Mouse (Mus musculus): ENCODE results near the gene Qdpr. TPM values are rescaled to one million over a fixed set of nuclear protein-coding genes. Genes with fewer than 3 reads are reported as not detected.

The Qdpr gene
- 93.3 TPM for polyA plus RNA-seq (2014; fragmentation: Illumina TruSeq; extraction: RNeasy Lipid Tissue Mini Kit (QIAGEN cat#74804))

DNA sequence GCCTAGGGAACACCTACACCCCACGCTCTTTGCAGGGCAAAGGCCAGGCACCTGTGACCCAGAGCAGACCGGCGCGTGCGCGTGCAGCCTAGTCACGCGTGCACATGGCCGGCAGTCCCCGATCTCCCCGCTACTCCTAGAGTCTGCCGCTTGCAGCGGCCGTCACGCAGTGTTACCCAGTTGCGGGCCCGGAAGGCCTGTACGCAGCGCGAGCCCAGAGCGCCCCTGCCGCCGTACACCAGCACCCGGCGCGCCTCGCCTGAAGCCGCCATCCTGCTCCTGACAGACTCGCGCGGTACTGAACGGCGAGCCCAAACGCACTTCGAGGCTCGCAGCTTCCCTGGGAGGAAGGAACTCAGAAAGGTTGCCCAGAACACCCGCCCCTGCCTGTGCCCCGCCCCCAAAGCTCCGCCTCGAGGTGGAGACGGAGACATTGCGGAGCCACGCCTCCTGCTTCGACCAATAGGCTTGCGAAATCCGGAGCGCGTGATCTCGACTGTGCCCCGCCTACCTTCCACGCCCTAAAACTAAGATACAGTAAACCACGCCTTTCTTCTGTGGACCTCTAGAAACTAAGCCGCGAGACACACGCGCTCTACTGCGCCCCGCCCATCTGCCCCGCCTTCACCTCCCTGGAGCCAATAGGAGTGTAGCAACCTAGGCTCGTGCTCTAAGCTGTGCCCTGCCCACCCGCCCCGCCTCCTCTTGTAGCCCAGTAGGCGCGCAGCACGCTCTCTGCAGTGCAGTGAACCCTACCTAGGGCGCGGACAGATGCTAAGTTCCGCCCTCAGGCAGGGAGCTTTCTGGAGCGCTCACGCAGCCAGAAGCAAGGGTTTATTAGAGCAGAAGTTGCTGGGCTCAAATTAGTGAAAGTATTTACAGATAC is at the start of gene Qdpr:
Gene Qdpr (minus strand): TSS at position 406 of the 886 bp plus-strand sequence.

DNA sequence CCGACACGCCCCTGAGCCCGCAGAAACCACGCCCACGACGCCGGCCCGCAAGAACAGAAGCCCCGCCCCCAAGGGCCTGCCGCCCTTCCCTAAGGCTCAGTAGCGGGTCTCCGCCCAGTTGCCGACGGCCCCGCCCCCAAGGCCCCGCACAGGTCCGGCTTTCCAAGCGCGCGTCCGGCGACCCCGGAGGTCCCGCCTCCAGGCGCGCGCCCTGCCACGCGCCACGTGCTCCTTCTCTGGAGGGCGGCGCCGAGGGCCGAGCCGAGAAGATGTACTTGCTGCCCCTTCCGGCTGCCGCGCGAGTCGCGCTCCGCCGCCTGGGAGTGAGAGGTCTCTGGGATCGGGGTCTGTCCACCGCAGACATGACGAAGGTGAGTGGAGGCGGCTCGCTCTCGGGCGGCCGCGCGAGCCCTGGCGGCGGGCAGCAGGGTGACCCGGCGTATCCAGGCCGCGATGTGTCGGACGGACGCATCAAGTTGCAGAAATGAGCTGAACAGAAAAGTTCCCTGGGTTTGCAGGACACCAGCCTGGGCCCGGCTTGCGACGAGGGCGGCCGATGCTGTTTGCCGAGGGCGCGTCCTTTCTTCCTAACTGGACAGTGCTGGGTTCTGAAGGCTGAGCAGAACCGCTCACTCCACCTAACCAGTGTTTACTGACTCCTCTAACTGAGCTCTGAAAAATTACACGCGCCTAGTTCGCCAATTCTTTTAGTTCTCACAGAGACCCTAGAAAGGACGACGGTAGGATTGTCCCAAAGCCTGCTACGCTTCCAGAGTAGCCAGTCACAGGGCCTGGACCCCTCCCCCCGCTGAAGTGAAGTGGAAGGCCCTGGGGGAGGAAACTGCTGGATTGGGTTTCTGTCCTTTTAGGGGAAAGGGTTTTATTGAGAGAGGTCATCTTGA is 43.4 kb upstream of the Qdpr start, which contains the start of gene Lap3:
Gene Lap3 (plus strand): TSS at position 184 of the 902 bp plus-strand sequence.

DNA sequence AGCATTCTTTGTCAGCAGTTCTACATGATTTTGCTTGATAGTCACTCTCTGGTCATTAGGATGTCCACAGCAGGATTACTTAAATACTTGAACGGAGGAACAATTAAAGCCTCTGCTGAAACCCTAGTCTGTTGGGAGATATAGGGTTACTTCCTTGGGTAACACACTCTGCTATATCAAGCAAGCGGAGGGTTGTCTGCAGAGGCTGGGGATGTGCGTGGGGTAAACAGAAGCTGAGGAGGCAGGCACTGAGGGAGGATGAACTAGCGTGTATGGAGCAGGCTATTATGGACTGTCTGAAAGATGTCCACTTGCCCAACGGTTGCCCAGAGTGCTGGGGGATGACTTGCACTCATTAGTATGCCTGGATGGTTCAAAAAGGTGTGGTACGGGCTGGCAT is 3.4 kb upstream of the Qdpr start, which contains the start of gene Clrn2:
Gene Clrn2 (plus strand): TSS at position 301 of the 400 bp plus-strand sequence.

Other genes starting within 250 kb of the Qdpr start
- not detected for gene Clrn2, start 3.5 kb upstream of the Qdpr start, polyA plus RNA-seq (2014; fragmentation: Illumina TruSeq; extraction: RNeasy Lipid Tissue Mini Kit (QIAGEN cat#74804))
- 111 TPM for gene Lap3, start 43.1 kb upstream of the Qdpr start, polyA plus RNA-seq (2014; fragmentation: Illumina TruSeq; extraction: RNeasy Lipid Tissue Mini Kit (QIAGEN cat#74804))
- 87.6 TPM for gene Med28, start 70.0 kb upstream of the Qdpr start, polyA plus RNA-seq (2014; fragmentation: Illumina TruSeq; extraction: RNeasy Lipid Tissue Mini Kit (QIAGEN cat#74804))
- 0.40 TPM for gene Fam184b, start 189.4 kb upstream of the Qdpr start, polyA plus RNA-seq (2014; fragmentation: Illumina TruSeq; extraction: RNeasy Lipid Tissue Mini Kit (QIAGEN cat#74804))
- gene Ncapg, start 219.7 kb upstream of the Qdpr start, polyA plus RNA-seq (2014; fragmentation: Illumina TruSeq; extraction: RNeasy Lipid Tissue Mini Kit (QIAGEN cat#74804)), result 89.5 TPM

Data from ovary, adult 10 weeks (tissue).